Mouse (Mus musculus): ENCODE measurements at regions not wholly inside any gene's neighbourhood (a gene's known extent, or its start where the extent isn't known, plus 50 kb on each side); places are given as distances from the start of the nearest gene placed in this dataset.

- TF ChIP-seq TAL1 (IDR thresholded peaks at IDR 0.05; ENCODE audit: low read length) = no peak
- TF ChIP-seq GATA1 (IDR thresholded peaks at IDR 0.05; ENCODE audit: low read length) = no peak
Observed at GRCm38 (mm10) chr5:118392932-118393487, 148.0 kb downstream of the 2410131K14Rik start.

All from erythroblast, embryonic 14.5 days (primary cell).